In the genomic region with DNA sequence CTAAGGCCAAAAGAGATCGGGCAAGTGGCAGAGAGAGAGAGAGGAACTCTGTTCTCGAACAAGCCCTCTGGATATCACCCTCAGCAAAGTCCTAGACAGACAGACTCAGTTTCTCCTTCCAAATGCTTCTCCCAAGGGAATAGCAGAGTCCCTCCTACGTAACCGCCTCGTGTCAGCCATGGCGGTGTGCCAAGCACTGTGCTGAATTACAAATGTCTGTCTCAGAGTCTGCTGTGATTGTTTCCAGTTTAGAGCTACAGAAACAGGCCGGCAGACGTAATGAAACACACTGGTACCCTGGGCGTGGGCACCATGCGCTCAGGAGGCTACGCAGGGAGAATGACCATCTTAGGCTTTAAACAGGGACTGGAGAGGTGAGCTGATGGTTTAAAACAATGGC, we compare ENCODE assay signal across 22 mouse cellular contexts. TPM values are rescaled to one million over a fixed set of nuclear protein-coding genes. Genes with fewer than 3 reads are reported as not detected.
DNase-seq lines count a peak whose midpoint lies in the region; ATAC-seq lines count a peak whose summit lies in the region.
"Had no signal": no experiment of that assay in that cellular context is flagged by ENCODE, and none has a peak within 500 bp of the region (broad histone marks: within the 10 kb centered on the region; RNA-seq: fewer than 3 reads in every experiment).

No protein-coding gene starts in this region.

- no peak overlapping the region for H3K9ac ChIP-seq in forebrain, embryonic 14.5 days (ENCODE audit: low read length)
- no peak overlapping the region for H3K9ac ChIP-seq in forebrain, embryonic 15.5 days (replicated peaks)
- H3K9ac ChIP-seq: forebrain, embryonic 12.5 days; hindbrain, embryonic 14.5 days; intestine, embryonic 15.5 days; kidney, embryonic 15.5 days; limb, embryonic 12.5 days; liver, embryonic 14.5 days; midbrain, embryonic 15.5 days had no signal

- 73% methylated on average over 11 of the region's 11 CpGs for WGBS in forebrain, embryonic 14.5 days
- 58% methylated on average over 11 of the region's 11 CpGs for WGBS in forebrain, embryonic 15.5 days

- peak; percentile 33 for DNase-seq in forebrain, embryonic 14.5 days (ENCODE audit: low spot score)
- DNase-seq in left cerebral cortex, postnatal 25 days (ENCODE audit: low spot score in 2 of 2): peak; percentile 20 to 63
- no peak for DNase-seq in left cerebral cortex, adult 8-10 months (ENCODE audit: low spot score in 2 of 2)
- peak; percentile 67 for DNase-seq in brain, adult 2 months (ENCODE audit: low read depth, low spot score)
- peak; percentile 63 to 81 for DNase-seq in layer of hippocampus, postnatal 14 days (ENCODE audit: low spot score in 2 of 2)
- no peak for DNase-seq in kidney, postnatal 14 days
- DNase-seq in retina, embryonic 14.5 days (ENCODE audit: low spot score): no peak
- DNase-seq: adrenal gland, postnatal 36 days; gastrocnemius, postnatal 25 days; heart, postnatal 14 days; lung, postnatal 10 days had no signal

- intact Hi-C loops in left cerebral cortex, postnatal 25 days (cut with DNase I): loop anchor here (1.0 kb wide), 1 partner anchor 12 kb away; no protein-coding TSS in a partner anchor

- H3K4me1 ChIP-seq in forebrain, embryonic 14.5 days (ENCODE audit: control insufficient read depth, insufficient read depth, low read length): 0 out of 2 replicates have a peak, but pooled peaks cover 3% of the 10 kb centered on the region
- peaks cover 8% of the 10 kb centered on the region; the same call in 1 of the 2 replicates for H3K4me1 ChIP-seq in forebrain, embryonic 15.5 days
- H3K4me1 ChIP-seq: forebrain, embryonic 12.5 days; intestine, embryonic 15.5 days; midbrain, embryonic 15.5 days had no signal

- no peaks in the 10 kb centered on the region for H3K9me3 ChIP-seq in forebrain, embryonic 14.5 days (replicated peaks; ENCODE audit: control insufficient read depth, low read length)
- no peaks in the 10 kb centered on the region for H3K9me3 ChIP-seq in forebrain, embryonic 15.5 days
- H3K9me3 ChIP-seq: forebrain, embryonic 12.5 days; intestine, embryonic 15.5 days; kidney, embryonic 15.5 days; limb, embryonic 12.5 days; megakaryocyte, embryonic 14.5 days; midbrain, embryonic 15.5 days had no signal

- H3K36me3 ChIP-seq in forebrain, embryonic 14.5 days (ENCODE audit: control insufficient read depth, insufficient read depth, low read length): no peaks in the 10 kb centered on the region
- no peaks in the 10 kb centered on the region for H3K36me3 ChIP-seq in forebrain, embryonic 15.5 days
- H3K36me3 ChIP-seq: forebrain, embryonic 12.5 days; intestine, embryonic 15.5 days; kidney, embryonic 15.5 days; limb, embryonic 12.5 days; midbrain, embryonic 15.5 days had no signal

- no peak for ATAC-seq in forebrain, embryonic 14.5 days
- no peak for ATAC-seq in forebrain, embryonic 15.5 days (replicated peaks)
- ATAC-seq: activated CD4-positive, CD25-positive, alpha-beta regulatory T cell, adult 4 months; intestine, embryonic 15.5 days; midbrain, embryonic 15.5 days; Patski had no signal

- no peak overlapping the region for H3K27ac ChIP-seq in forebrain, embryonic 14.5 days (ENCODE audit: low read depth, low read length)
- no peak overlapping the region for H3K27ac ChIP-seq in forebrain, embryonic 15.5 days (replicated peaks)
- H3K27ac ChIP-seq: forebrain, embryonic 12.5 days; hindbrain, embryonic 14.5 days; intestine, embryonic 15.5 days; kidney, embryonic 15.5 days; limb, embryonic 12.5 days; liver, embryonic 14.5 days; midbrain, embryonic 15.5 days had no signal

- no peak overlapping the region for H3K4me3 ChIP-seq in forebrain, embryonic 14.5 days (ENCODE audit: low read depth, low read length)
- H3K4me3 ChIP-seq in forebrain, embryonic 15.5 days: no peak overlapping the region
- H3K4me3 ChIP-seq: forebrain, embryonic 12.5 days; intestine, embryonic 15.5 days; kidney, embryonic 15.5 days; limb, embryonic 12.5 days; megakaryocyte, embryonic 14.5 days; midbrain, embryonic 15.5 days had no signal

- no peaks in the 10 kb centered on the region; the same call in 1 of the 2 replicates for H3K27me3 ChIP-seq in forebrain, embryonic 14.5 days (replicated peaks; ENCODE audit: control insufficient read depth, insufficient read depth, low read length)
- H3K27me3 ChIP-seq in forebrain, embryonic 15.5 days: no peaks in the 10 kb centered on the region
- H3K27me3 ChIP-seq: intestine, embryonic 15.5 days; midbrain, embryonic 15.5 days; Patski had no signal

- H3K4me2 ChIP-seq in forebrain, embryonic 14.5 days (ENCODE audit: low read length): no peak overlapping the region
- H3K4me2 ChIP-seq in forebrain, embryonic 15.5 days (replicated peaks): no peak overlapping the region
- H3K4me2 ChIP-seq: forebrain, embryonic 12.5 days; hindbrain, embryonic 14.5 days; intestine, embryonic 15.5 days; kidney, embryonic 15.5 days; limb, embryonic 12.5 days; midbrain, embryonic 15.5 days had no signal

RNA-seq across cellular contexts. Expression of gene Lgr6, which starts 8.8 kb away (rescaled TPM):
- 0.48 TPM in 2 replicates for polyA plus RNA-seq in forebrain, embryonic 14.5 days (2014; fragmentation: Nextera tagmentation; extraction: Ambion mirVana)
- polyA plus RNA-seq in forebrain, embryonic 15.5 days (2015; fragmentation: Nextera tagmentation; extraction: Ambion mirVana): 0.41 and 0.61 TPM in 2 replicates
- 1 to 10 TPM; 1.5 to 2.1 TPM for total RNA-seq in left cerebral cortex, postnatal 25 days (2021)
- 1 to 10 TPM; 1.2 to 2.4 (median 1.7) TPM for total RNA-seq in left cerebral cortex, adult 8-10 months (2022)
- 1 to 10 TPM; 1.6 to 2.5 TPM for total RNA-seq in layer of hippocampus, postnatal 14 days (2021)
- polyA plus RNA-seq: activated CD4-positive, CD25-positive, alpha-beta regulatory T cell, adult 4 months had no signal

RNA-seq across cellular contexts. Expression of gene Ptpn7, which starts 36.2 kb away (rescaled TPM):
- polyA plus RNA-seq in forebrain, embryonic 14.5 days (2014; fragmentation: Nextera tagmentation; extraction: Ambion mirVana): 0.32 and 0.57 TPM in 2 replicates
- polyA plus RNA-seq in forebrain, embryonic 15.5 days (2015; fragmentation: Nextera tagmentation; extraction: Ambion mirVana): 0.23 and 0.24 TPM in 2 replicates
- 1 to 10 TPM in 1 of 2 experiments, under 1 TPM in 1; 0.16 to 1.0 TPM for total RNA-seq in left cerebral cortex, postnatal 25 days (2021)
- 1 to 10 TPM; 1.3 to 1.5 (median 1.3) TPM for total RNA-seq in left cerebral cortex, adult 8-10 months (2022)
- not detected for total RNA-seq in layer of hippocampus, postnatal 14 days (2021)

RNA-seq across cellular contexts. Expression of gene Arl8a, which starts 50.3 kb away (rescaled TPM):
- polyA plus RNA-seq in forebrain, embryonic 14.5 days (2014; fragmentation: Nextera tagmentation; extraction: Ambion mirVana): 213 and 251 TPM in 2 replicates
- 301 and 307 TPM in 2 replicates for polyA plus RNA-seq in forebrain, embryonic 15.5 days (2015; fragmentation: Nextera tagmentation; extraction: Ambion mirVana)
- 100 to 1,000 TPM; 261 to 278 TPM for total RNA-seq in left cerebral cortex, postnatal 25 days (2021)
- 100 to 1,000 TPM; 255 to 276 (median 267) TPM for total RNA-seq in left cerebral cortex, adult 8-10 months (2022)
- 100 to 1,000 TPM; 307 to 334 TPM for total RNA-seq in layer of hippocampus, postnatal 14 days (2021)

Comparison
In these comparisons a context has a peak if more than half of its experiments do, and no peak if none do; other contexts are left out.
1. DNase-seq: peak in forebrain, embryonic 14.5 days (single experiment), left cerebral cortex, postnatal 25 days (2 of 2), brain, adult 2 months (single experiment) and layer of hippocampus, postnatal 14 days (2 of 2); none in left cerebral cortex, adult 8-10 months (0 of 2), kidney, postnatal 14 days (single experiment) and retina, embryonic 14.5 days (single experiment).